Mouse (Mus musculus) monocyte, adult 2 months (primary cell): ENCODE measurements around the gene Gm4498.
"Not testable (repeated sequence)": the region's sequence is repeated elsewhere in the genome, so short reads cannot be mapped to it uniquely, and the experiment has no call there.

ENCODE experiments used
- DNase-seq, 2 experiments: peaks; one replicate each; pipeline ENCODE4 v3.0.0; 2022; ENCODE audit warnings: low spot score in 2 of 2, low read depth in 1 of 2

Gm4498 gene

GRCm38 (mm10) chr7:20233728-20234127, at the start of gene Gm4498:
Gm4498 (minus strand) TSS chr7:20233828.
- DNase-seq = not testable (repeated sequence)

DNA sequence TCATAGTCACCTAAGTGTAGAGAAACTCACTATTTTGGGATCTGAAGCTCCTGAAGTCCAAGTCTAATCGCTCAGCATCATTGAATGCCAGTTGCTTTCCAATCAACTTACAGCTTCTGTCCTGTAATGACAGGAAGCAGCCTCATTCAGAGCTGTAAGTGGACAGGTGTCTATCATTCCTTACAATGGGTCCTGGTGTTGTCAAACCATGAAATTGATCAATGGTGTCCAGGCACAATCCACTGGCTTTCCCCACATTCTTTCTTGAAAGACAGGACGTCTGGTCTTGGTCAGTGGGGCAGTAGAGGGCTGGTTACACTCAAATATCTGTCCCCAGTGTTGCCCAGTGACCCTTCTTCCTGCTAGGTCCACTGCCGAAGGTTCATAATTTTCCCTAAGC, 29.1 kb upstream of the Gm4498 start, which contains the start of gene Gm5890:
Gene Gm5890, minus strand, starts transcription at position 101 of the 400 bp plus-strand sequence.
- DNase-seq = not testable (repeated sequence)

GRCm38 (mm10) chr7:20205507-20205906, 28.1 kb downstream of the Gm4498 start, which contains the start of gene Gm6164:
Gm6164 (minus strand) TSS chr7:20205607.
- DNase-seq = not testable (repeated sequence)

DNA sequence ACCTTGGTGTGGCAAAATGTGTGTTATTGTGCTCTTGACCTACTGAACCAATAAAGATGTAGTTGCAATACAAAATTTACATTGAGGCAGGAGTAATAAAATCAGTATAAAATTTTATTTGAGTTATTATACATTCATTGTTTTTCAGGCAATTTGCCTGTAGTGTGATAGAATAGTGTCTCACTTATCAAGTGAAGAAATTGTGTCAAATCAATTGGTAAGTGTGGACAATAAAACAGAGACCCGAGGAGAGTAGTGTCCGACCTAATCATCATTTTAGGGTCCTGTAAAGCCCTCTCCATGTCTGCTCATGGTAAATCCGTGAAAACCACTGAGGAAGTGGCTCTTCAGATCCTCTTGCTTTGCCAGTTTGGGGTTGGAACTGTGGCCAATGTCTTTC, 40.2 kb downstream of the Gm4498 start, which contains the start of gene Vmn1r95:
Gene Vmn1r95, plus strand, starts transcription at position 301 of the 400 bp plus-strand sequence.
- DNase-seq = not testable (repeated sequence)
